1 mouse cellular context compared by ENCODE assay signal in genomic region chr7:96972138-96972904, GRCm38 (mm10).
A peak's percentile ranks its signal among the peaks of the same experiment; 100 is the strongest.
TF ChIP-seq lines count a peak whose summit lies in the region.

No protein-coding gene starts in this region.

TF ChIP-seq in MEL, 35 proteins besides CTCF, POLR2A, EP300 and RAD21 (continued from another document):
- TF ChIP-seq GABPA (IDR thresholded peaks at IDR 0.05; ENCODE audit: low read depth, low read length): no peak
- no peak for TF ChIP-seq USF2 (IDR thresholded peaks at IDR 0.05; ENCODE audit: borderline replicate concordance in 1 of 2, insufficient read depth in 1 of 2, low read depth in 1 of 2, low read length in 2 of 2)
- peak; percentile 79 for TF ChIP-seq RCOR1 (IDR thresholded peaks at IDR 0.05; ENCODE audit: low read depth, low read length)
- TF ChIP-seq E2F4 (IDR thresholded peaks at IDR 0.05; ENCODE audit: borderline replicate concordance, low read depth, low read length): no peak
- no peak for TF ChIP-seq ZMIZ1 (IDR thresholded peaks at IDR 0.05; ENCODE audit: low read depth, low read length)
- peak; percentile 92 for TF ChIP-seq GATA1 (IDR thresholded peaks at IDR 0.05; ENCODE audit: low read depth, low read length)
- 0 out of 2 replicates have a peak, but pooled peaks have one; percentile 56 for TF ChIP-seq UBTF (IDR thresholded peaks at IDR 0.05; ENCODE audit: borderline replicate concordance, insufficient read depth, low read depth, low read length)
